Mouse (Mus musculus): ENCODE data around the gene Ubtd2.

DNA sequence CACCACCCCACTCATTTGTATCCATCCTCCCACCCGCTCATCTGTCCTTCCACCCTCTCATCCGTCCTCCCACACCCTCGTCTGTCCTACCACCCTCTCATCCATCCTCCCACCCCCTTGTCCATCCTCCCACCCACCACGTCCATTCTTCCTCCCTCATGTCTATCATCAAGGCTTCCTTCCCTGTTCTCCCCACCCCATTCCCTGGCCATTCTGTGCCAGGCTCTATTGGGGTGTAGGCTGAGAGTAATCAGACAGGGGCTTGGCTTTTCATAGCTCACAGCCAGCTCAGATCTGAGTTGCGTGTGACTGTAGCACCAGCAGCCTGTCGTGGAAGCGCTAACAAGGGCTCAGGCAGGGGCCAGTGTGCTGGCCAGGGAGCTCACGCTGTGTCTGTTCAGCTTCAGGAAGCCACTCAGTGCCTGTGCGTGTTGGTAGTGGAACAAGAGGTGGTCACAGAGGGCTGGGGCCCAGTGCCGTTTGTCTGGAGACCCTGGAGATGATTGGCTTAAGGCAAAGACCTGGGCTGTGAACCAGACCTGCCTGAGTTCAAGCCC lies 92.3 kb downstream of the Ubtd2 start:
- no peak for TF ChIP-seq POLR2A (IDR thresholded peaks at IDR 0.05; ENCODE audit: low read depth, low read length)
- TF ChIP-seq CTCF (IDR thresholded peaks at IDR 0.05; ENCODE audit: extremely low read depth, insufficient read depth, insufficient read length, insufficient replicate concordance), result no peak
